Mouse (Mus musculus): ENCODE measurements around the gene Zeb2. TPM values are rescaled to one million over a fixed set of nuclear protein-coding genes. Genes with fewer than 3 reads are reported as not detected.

Gene Zeb2
- polyA plus RNA-seq (2015; fragmentation: Nextera tagmentation; extraction: Ambion mirVana): 50.4 and 57.4 TPM in 2 replicates

DNA sequence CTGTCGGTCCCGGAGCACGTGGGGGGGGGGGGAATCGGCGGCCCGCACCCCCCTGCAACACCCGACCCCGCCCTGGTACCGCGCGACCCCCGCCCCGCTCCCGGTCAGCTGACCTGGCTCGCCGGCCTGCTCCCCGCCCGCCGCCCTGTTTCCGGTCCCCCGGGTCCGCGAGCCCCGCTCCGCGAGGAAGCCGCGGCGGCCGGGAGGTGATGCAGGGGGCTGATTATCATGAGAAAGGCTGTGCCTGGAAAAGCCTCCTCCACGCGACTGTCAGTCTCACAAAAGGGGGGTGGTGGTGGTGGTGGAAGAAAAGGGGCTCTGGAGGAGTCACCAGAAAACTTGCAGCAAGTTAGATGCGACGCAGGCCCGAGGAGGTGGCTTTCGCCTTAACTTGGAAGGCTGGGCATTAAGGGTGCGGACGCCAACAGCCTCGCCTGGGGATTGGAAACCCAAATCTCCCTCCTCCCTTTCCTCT, at the start of gene Zeb2:
Zeb2 (minus strand) TSS at position 309 of the 475 bp plus-strand sequence.
- Histone ChIP-seq H3K4me2 (peak within 1 kb of the TSS; percentile 81), H3K9me3 (no peaks in the 10 kb centered on the region), H3K4me1 (replicated peaks) (peaks cover 31% of the 10 kb centered on the region), H3K36me3 (no peaks in the 10 kb centered on the region), H3K4me3 (peak within 1 kb of the TSS; percentile 58), H3K27me3 (no peaks in the 10 kb centered on the region), H3K9ac (peak within 1 kb of the TSS; percentile 75), H3K27ac (peak within 1 kb of the TSS; percentile 88)
- WGBS: 0% methylated on average over 30 of the region's 39 CpGs
- peak; percentile 67 for ATAC-seq (ENCODE audit: low FRiP score)

DNA sequence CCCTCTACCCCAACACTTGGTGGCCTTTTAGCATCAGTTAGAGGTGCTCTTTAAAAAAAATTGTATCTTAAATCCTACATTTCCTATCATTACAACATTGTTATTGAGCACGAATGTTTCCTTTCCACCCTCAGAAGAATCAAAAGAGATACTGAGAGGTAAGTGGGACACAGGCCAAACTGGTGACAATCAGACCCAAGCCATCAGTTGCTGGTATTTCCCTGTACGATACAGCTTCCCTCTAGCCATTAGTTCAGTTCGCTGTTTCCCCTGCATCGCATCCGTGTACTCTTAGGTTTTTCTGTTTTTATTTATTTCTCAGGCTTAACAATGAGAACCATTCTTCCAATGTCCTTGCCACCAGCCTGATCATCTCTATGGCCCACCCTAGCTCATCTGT, 41.6 kb upstream of the Zeb2 start:
- Histone ChIP-seq H3K27ac (no peak overlapping the region), H3K27me3 (no peaks in the 10 kb centered on the region), H3K9me3 (no peaks in the 10 kb centered on the region), H3K9ac (no peak overlapping the region), H3K4me2 (peak overlapping the region; percentile 45), H3K4me3 (no peak overlapping the region), H3K4me1 (replicated peaks) (peaks cover 11% of the 10 kb centered on the region; the same call in 1 of the 2 replicates), H3K36me3 (no peaks in the 10 kb centered on the region)
- WGBS: 73% methylated on average over 5 of the region's 5 CpGs
- ATAC-seq (ENCODE audit: low FRiP score): no peak

GRCm38 (mm10) chr2:45158351-45158782, 41.2 kb upstream of the Zeb2 start:
- H3K36me3 ChIP-seq: no peaks in the 10 kb centered on the region
- WGBS: 9% methylated on average over 8 of the region's 8 CpGs
- no peaks in the 10 kb centered on the region for H3K9me3 ChIP-seq
- H3K9ac ChIP-seq: no peak overlapping the region
- H3K4me1 ChIP-seq (replicated peaks): peaks cover 11% of the 10 kb centered on the region; the same call in 1 of the 2 replicates
- no peaks in the 10 kb centered on the region for H3K27me3 ChIP-seq
- H3K4me3 ChIP-seq: peak overlapping the region; percentile 11
- ATAC-seq (ENCODE audit: low FRiP score): no peak
- H3K4me2 ChIP-seq: peak overlapping the region; percentile 45
- H3K27ac ChIP-seq: no peak overlapping the region

- no peak for ATAC-seq (ENCODE audit: low FRiP score)
- no peak overlapping the region for H3K4me2 ChIP-seq
- H3K9ac ChIP-seq: no peak overlapping the region
- H3K4me3 ChIP-seq: no peak overlapping the region
- WGBS: 89% methylated on average over 1 of the region's 1 CpGs
- no peak overlapping the region for H3K27ac ChIP-seq
- no peaks in the 10 kb centered on the region for H3K27me3 ChIP-seq
- peaks cover 5% of the 10 kb centered on the region; the same call in 1 of the 2 replicates for H3K4me1 ChIP-seq (replicated peaks)
- H3K36me3 ChIP-seq: no peaks in the 10 kb centered on the region
- no peaks in the 10 kb centered on the region for H3K9me3 ChIP-seq
Observed at GRCm38 (mm10) chr2:45153315-45153714, 36.1 kb upstream of the Zeb2 start.

- Histone ChIP-seq H3K27me3 (no peaks in the 10 kb centered on the region), H3K4me2 (no peak overlapping the region), H3K4me1 (replicated peaks) (no peaks in the 10 kb centered on the region), H3K9ac (no peak overlapping the region), H3K4me3 (no peak overlapping the region), H3K27ac (no peak overlapping the region), H3K36me3 (no peaks in the 10 kb centered on the region), H3K9me3 (no peaks in the 10 kb centered on the region)
- 94% methylated on average over 1 of the region's 1 CpGs for WGBS
- no peak for ATAC-seq (ENCODE audit: low FRiP score)
Observed at GRCm38 (mm10) chr2:45143162-45143561, 26.0 kb upstream of the Zeb2 start.

GRCm38 (mm10) chr2:45138906-45139305, 21.7 kb upstream of the Zeb2 start:
- Histone ChIP-seq H3K9ac (no peak overlapping the region), H3K27ac (no peak overlapping the region), H3K4me1 (replicated peaks) (no peaks in the 10 kb centered on the region), H3K9me3 (no peaks in the 10 kb centered on the region), H3K36me3 (no peaks in the 10 kb centered on the region), H3K27me3 (no peaks in the 10 kb centered on the region), H3K4me3 (no peak overlapping the region), H3K4me2 (no peak overlapping the region)
- ATAC-seq (ENCODE audit: low FRiP score): no peak
- 89% methylated on average over 6 of the region's 6 CpGs for WGBS

GRCm38 (mm10) chr2:45136783-45137182, 19.6 kb upstream of the Zeb2 start:
- Histone ChIP-seq H3K9ac (no peak overlapping the region), H3K4me2 (no peak overlapping the region), H3K27me3 (no peaks in the 10 kb centered on the region), H3K36me3 (no peaks in the 10 kb centered on the region), H3K9me3 (no peaks in the 10 kb centered on the region), H3K27ac (no peak overlapping the region), H3K4me1 (replicated peaks) (no peaks in the 10 kb centered on the region), H3K4me3 (no peak overlapping the region)
- WGBS: 61% methylated on average over 2 of the region's 2 CpGs
- ATAC-seq (ENCODE audit: low FRiP score): no peak

DNA sequence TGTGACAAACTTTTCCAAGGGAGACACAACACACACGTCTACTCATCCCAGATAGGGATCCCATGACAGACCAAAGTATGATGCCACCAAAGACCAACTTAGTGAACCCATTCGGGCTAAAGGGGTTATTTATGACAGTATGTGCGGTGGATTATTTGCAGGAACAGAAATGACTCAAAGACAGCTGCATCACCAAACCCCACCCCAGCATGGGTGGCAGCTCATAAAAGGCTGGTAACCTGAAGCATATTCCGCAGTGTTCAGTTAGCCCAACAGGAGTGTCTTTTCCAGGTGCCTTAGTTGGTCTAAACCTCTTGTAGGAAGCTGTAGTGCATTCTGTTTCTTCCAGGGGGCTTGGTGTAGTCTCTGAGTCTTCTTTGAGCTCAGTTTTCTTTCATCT, 16.0 kb upstream of the Zeb2 start:
- no peaks in the 10 kb centered on the region for H3K36me3 ChIP-seq
- H3K9ac ChIP-seq: no peak overlapping the region
- ATAC-seq (ENCODE audit: low FRiP score): no peak
- no peaks in the 10 kb centered on the region for H3K4me1 ChIP-seq (replicated peaks)
- H3K9me3 ChIP-seq: no peaks in the 10 kb centered on the region
- 94% methylated on average over 4 of the region's 4 CpGs for WGBS
- H3K4me3 ChIP-seq: no peak overlapping the region
- no peak overlapping the region for H3K27ac ChIP-seq
- no peak overlapping the region for H3K4me2 ChIP-seq
- no peaks in the 10 kb centered on the region for H3K27me3 ChIP-seq

DNA sequence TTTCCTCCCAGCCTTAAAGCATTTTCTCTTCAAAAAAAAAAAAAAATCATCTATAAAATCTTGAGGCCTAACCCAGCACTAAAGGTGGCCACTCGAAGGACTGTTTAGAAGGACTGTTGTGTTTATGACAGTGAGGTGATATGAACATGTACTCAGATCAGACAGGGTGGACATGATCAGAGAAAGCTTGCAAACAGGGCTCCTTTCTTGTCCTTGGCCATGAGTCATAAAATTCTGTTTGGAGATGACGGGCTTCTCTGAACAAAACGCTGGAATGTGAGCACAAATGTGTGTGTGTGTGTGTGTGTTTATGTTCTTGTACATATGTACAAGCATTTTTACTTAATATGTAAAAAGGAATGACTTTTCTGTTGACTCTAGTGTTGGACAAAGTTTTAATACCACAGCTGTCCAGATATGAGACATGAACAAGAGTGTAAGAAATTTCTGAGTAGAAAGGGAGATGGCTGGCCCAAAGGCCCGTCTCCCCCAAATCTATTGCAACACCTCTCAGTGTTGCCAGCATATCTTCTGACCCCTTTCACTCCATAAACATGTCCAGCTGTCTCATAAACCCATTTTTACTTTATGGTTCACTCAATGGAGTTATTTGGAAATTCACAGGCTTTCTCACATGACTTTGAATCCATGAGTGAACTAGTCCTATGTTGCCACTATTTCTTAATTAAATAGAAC, 13.4 kb upstream of the Zeb2 start:
- H3K36me3 ChIP-seq: no peaks in the 10 kb centered on the region
- no peaks in the 10 kb centered on the region for H3K9me3 ChIP-seq
- no peaks in the 10 kb centered on the region for H3K4me1 ChIP-seq (replicated peaks)
- no peak overlapping the region for H3K4me3 ChIP-seq
- no peak overlapping the region for H3K9ac ChIP-seq
- H3K27me3 ChIP-seq: no peaks in the 10 kb centered on the region
- no peak overlapping the region for H3K27ac ChIP-seq
- WGBS: 94% methylated on average over 4 of the region's 4 CpGs
- ATAC-seq (ENCODE audit: low FRiP score): no peak
- no peak overlapping the region for H3K4me2 ChIP-seq

DNA sequence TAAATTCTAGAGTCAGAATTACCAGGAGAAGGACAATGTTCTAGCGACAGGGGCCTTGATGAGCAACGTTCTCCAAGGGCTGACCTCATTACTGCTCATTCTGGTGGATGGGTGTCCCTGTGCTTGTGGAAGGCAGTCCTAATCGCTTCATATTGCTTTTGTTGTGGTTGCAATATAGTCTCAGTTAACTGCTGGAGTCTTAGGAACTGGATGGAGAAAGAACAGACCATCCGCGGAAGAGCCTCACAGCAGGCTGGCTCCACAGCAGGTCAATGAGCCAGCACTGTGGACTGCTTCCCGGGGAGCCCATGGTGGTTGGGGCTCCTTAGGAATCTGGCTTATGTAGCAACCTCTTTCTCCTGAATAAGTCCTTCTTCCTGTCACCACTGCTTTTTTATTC, 12.4 kb upstream of the Zeb2 start:
- no peaks in the 10 kb centered on the region for H3K4me1 ChIP-seq (replicated peaks)
- H3K4me2 ChIP-seq: no peak overlapping the region
- ATAC-seq (ENCODE audit: low FRiP score): no peak
- no peak overlapping the region for H3K9ac ChIP-seq
- WGBS: 39% methylated on average over 6 of the region's 6 CpGs
- H3K27ac ChIP-seq: no peak overlapping the region
- H3K9me3 ChIP-seq: no peaks in the 10 kb centered on the region
- no peaks in the 10 kb centered on the region for H3K36me3 ChIP-seq
- H3K4me3 ChIP-seq: no peak overlapping the region
- H3K27me3 ChIP-seq: no peaks in the 10 kb centered on the region

DNA sequence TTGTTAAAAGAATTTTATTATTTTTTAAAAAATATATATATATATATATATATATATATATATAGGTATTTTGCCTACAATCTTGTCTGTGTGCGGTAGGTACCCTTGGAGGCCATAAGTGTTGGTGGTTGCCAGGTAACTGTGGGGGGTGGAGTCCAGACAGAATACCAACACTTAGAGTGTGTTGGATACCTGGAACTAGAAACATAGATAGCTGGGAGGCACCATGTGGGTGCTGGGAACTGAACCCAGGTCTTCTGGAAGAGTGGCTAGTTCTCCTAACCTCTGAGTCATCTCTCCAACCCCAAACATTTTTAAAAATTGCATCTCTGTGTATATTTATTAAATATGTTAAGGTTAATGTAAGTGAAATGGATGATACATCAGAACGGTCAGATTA, 11.5 kb upstream of the Zeb2 start:
- Histone ChIP-seq H3K9me3 (no peaks in the 10 kb centered on the region), H3K4me1 (replicated peaks) (no peaks in the 10 kb centered on the region), H3K36me3 (no peaks in the 10 kb centered on the region), H3K9ac (no peak overlapping the region), H3K27ac (no peak overlapping the region), H3K27me3 (no peaks in the 10 kb centered on the region), H3K4me3 (no peak overlapping the region), H3K4me2 (no peak overlapping the region)
- WGBS: 96% methylated on average over 2 of the region's 2 CpGs
- ATAC-seq (ENCODE audit: low FRiP score): no peak

- Histone ChIP-seq H3K27me3 (no peaks in the 10 kb centered on the region), H3K9ac (no peak overlapping the region), H3K4me2 (no peak overlapping the region), H3K4me3 (no peak overlapping the region), H3K27ac (no peak overlapping the region), H3K4me1 (replicated peaks) (no peaks in the 10 kb centered on the region), H3K9me3 (no peaks in the 10 kb centered on the region), H3K36me3 (no peaks in the 10 kb centered on the region)
- no peak for ATAC-seq (ENCODE audit: low FRiP score)
- WGBS: 93% methylated on average over 5 of the region's 5 CpGs
Observed at GRCm38 (mm10) chr2:45126401-45126800, 9.2 kb upstream of the Zeb2 start.

DNA sequence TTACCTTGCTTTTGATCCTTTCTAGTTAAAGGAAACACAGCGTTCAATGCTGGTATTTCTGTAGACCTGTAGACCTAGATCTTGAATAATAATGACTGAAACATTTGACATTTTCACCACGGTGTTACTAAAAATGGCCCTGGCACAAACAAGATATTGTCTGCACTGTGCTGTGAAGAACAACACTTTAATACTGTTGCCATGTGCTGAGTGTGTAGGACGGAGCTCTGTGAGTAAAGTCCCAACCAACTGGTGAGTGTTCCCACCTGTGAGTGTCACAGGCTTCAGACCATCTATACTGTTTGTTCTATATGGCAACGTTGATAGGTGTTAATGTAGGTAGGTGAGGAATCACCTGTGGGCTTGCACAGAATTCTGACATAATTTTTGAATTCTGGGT, 8.0 kb upstream of the Zeb2 start:
- Histone ChIP-seq H3K36me3 (no peaks in the 10 kb centered on the region), H3K27ac (no peak overlapping the region), H3K4me3 (no peak overlapping the region), H3K27me3 (no peaks in the 10 kb centered on the region), H3K9me3 (no peaks in the 10 kb centered on the region), H3K4me2 (no peak overlapping the region), H3K9ac (no peak overlapping the region), H3K4me1 (replicated peaks) (no peaks in the 10 kb centered on the region)
- WGBS: 83% methylated on average over 4 of the region's 4 CpGs
- no peak for ATAC-seq (ENCODE audit: low FRiP score)
